In genomic region chr19:46913626-46914025, GRCm38 (mm10) we compare ENCODE assay signal across 16 mouse cellular contexts.
"Had no signal": no experiment of that assay in that cellular context is flagged by ENCODE, and none has a peak within 500 bp of the region (broad histone marks: within the 10 kb centered on the region; RNA-seq: fewer than 3 reads in every experiment).

No protein-coding gene starts in this region.

- H3K27ac ChIP-seq: lung, embryonic 15.5 days; macrophage; midbrain, embryonic 13.5 days; midbrain, embryonic 15.5 days; neural tube, embryonic 12.5 days; stomach, embryonic 15.5 days; stomach, postnatal 0 days had no signal

- H3K36me3 ChIP-seq: lung, embryonic 15.5 days; midbrain, embryonic 13.5 days; midbrain, embryonic 15.5 days; neural tube, embryonic 12.5 days; stomach, embryonic 15.5 days had no signal

- H3K4me2 ChIP-seq: lung, embryonic 15.5 days; midbrain, embryonic 11.5 days; midbrain, embryonic 13.5 days; midbrain, embryonic 15.5 days; neural tube, embryonic 12.5 days; stomach, embryonic 15.5 days had no signal

- ATAC-seq: lung, postnatal 0 days; midbrain, embryonic 13.5 days; midbrain, embryonic 15.5 days had no signal

- DNase-seq: lung, postnatal 14 days; lung, postnatal 36 days; right cerebral cortex, postnatal 14 days; thymus, adult 2 months; thymus, postnatal 25 days; thymus, postnatal 4 days had no signal

- H3K4me1 ChIP-seq: neural tube, embryonic 12.5 days; stomach, embryonic 15.5 days had no signal

- H3K27me3 ChIP-seq: lung, embryonic 15.5 days; megakaryocyte, embryonic 14.5 days; midbrain, embryonic 13.5 days; midbrain, embryonic 15.5 days; neural tube, embryonic 12.5 days; stomach, embryonic 15.5 days had no signal

- H3K9me3 ChIP-seq: lung, embryonic 15.5 days; megakaryocyte, embryonic 14.5 days; midbrain, embryonic 13.5 days; midbrain, embryonic 15.5 days; neural tube, embryonic 12.5 days; stomach, embryonic 15.5 days had no signal

- H3K9ac ChIP-seq: lung, embryonic 15.5 days; midbrain, embryonic 13.5 days; midbrain, embryonic 15.5 days; neural tube, embryonic 12.5 days; stomach, embryonic 15.5 days had no signal

- H3K4me3 ChIP-seq: lung, embryonic 15.5 days; megakaryocyte, embryonic 14.5 days; midbrain, embryonic 13.5 days; midbrain, embryonic 15.5 days; neural tube, embryonic 12.5 days; stomach, embryonic 15.5 days had no signal
